Mouse (Mus musculus): ENCODE measurements around the gene Prl3d1.
"Not testable (repeated sequence)": the region's sequence is repeated elsewhere in the genome, so short reads cannot be mapped to it uniquely, and the experiment has no call there.

The Prl3d1 gene

DNA sequence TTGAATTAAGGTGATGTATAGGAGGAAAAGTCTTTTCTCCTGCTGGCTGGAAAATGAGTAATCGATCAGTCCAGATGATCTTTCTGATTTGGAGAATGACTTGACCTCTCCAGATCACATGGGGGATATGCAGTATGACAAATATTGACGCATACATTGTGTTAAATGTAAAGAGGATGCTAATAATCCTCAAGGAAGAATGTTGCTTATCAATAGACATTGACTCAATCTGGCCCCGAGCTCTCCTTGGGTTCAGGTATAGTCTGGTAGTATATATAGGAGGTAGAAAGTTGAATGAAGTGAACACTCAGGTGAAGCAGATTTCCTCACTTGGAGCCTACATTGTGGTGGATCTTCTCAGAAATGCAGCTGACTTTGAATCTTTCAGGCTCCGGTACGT is at the start of gene Prl3d1:
Gene Prl3d1, plus strand, starts transcription at position 301 of the 400 bp plus-strand sequence.
- DNase-seq: not testable (repeated sequence)

DNA sequence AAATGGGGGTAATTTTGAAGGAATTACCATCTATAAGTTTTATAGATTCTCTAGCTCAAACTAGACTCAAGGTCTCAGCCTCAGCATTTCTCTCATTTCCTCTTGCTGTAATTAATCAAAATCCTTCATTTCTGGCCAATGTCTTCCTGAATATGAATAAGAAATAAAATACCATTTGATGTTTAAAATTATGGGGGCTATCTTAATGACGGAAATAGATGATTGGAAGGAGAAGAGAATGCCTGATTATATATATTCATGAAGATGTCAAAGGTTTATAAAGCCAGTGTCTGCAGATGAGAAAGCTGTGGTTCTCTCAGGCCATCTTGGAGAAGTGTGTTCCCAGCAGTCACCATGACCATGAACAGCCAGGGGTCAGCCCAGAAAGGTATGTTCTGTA is 36.7 kb upstream of the Prl3d1 start, which contains the start of gene Prl:
Gene Prl, plus strand, starts transcription at position 301 of the 400 bp plus-strand sequence.
- no peak for DNase-seq

DNA sequence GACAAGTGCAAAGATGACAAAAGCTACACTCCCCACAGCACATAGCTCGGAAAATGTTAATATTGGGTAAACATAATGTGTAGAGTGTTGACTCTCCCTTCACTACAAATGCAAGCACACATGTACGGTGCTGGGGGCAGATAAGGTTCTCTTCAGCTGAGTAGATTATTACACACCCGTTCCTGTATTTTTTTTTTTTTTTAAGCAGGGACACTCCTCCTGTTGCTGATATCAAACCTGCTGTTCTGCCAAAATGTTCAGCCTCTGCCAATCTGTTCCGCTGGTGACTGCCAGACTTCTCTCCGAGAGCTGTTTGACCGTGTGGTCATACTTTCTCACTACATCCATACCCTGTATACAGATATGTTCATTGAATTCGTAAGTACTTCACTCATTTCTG is 34.8 kb upstream of the Prl3d1 start:
- no peak for DNase-seq

DNA sequence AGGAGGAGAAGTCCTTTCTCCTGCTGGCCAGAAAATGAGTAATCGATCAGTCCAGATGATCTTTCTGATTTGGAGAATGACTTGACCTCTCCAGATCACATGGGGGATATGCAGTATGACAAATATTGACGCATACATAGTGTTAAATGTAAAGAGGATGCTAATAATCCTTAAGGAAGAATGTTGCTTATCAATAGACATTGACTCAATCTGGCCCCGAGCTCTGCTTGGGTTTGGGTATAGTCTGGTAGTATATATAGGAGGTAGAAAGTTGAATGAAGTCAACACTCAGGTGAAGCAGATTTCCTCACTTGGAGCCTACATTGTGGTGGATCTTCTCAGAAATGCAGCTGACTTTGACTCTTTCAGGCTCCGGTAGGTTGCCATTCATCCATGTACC is 27.4 kb downstream of the Prl3d1 start, which contains the start of gene Prl3d2:
Gene Prl3d2, plus strand, starts transcription at position 301 of the 400 bp plus-strand sequence.
- not testable (repeated sequence) for DNase-seq

DNA sequence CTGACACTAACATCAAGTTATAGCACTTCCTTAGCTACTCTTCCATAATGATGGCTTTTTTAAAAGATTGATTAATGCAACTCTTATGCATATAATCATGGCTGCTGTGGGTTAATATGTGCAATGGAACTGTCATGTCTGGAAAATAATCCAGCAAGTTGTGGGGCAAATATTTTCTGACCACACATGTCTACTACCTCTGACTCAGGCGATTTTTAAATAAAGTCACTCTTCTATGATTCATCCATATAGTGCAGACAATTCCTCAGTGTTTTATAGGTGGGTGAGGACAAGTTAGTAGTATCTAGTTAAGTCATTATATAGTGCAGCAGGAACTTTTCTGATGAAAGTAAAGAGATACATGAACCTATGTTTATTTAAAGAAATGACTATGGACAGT is 54.3 kb downstream of the Prl3d1 start:
- DNase-seq: no peak
